Mouse (Mus musculus) megakaryocyte, embryonic 14.5 days (primary cell): ENCODE measurements at regions not wholly inside any gene's neighbourhood (a gene's known extent, or its start where the extent isn't known, plus 50 kb on each side); places are given as distances from the start of the nearest gene placed in this dataset.

Experiments
- FLI1 ChIP-seq: IDR thresholded peaks from 2 replicates; pipeline ENCODE4 v1.6.1; 2012; ENCODE audit warnings: low read length, inconsistent platforms, mixed read lengths
- GATA1 ChIP-seq: IDR thresholded peaks from 3 replicates; pipeline ENCODE4 v1.6.1; 2012; ENCODE audit warnings: mixed read lengths, low read length, inconsistent platforms, borderline replicate concordance

DNA sequence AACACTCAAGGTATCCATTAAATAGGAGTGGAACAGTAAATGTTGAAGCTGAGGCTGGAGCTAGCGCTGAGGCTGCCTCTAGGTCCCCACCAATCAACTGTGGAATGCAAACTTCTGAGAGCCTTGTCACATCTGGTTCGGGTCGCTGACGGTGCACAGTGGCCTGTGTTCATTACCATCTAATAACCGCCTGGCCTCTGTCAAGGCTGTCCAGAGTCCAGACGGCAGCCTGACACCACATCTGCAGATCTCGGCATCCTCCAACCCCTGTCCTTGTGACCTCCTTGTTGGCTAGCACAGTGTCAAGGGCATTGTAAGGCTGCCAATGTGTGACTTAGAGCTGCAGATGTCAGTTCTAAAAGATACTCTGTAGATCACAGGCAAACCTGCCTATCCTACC, 455.7 kb downstream of the Ate1 start:
- TF ChIP-seq GATA1 (no peak), FLI1 (no peak)
